Comparison of ENCODE assay signal across 17 mouse cellular contexts in the genomic region with DNA sequence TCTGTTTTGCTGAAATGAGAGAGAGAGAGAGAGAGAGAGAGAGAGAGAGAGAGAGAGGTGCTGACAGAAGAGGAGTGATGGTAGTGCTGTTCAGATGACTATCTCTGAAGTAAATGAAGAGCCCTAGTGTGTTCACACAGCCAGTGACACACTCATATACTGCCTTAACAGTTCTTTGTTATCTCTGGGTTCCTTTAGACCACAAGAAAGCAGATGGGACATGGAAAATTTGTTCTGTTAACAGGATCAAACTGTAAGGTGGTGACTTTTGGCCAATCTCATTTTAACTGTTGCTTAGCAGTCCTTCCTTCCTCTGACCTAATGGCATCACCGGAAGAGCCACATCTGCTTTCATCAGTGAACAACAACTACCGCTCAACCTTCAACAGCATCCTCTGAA.
"Had no signal": no experiment of that assay in that cellular context is flagged by ENCODE, and none has a peak within 500 bp of the region (broad histone marks: within the 10 kb centered on the region; RNA-seq: fewer than 3 reads in every experiment).

No protein-coding gene starts in this region.

- H3K9ac ChIP-seq: liver, embryonic 13.5 days; midbrain, embryonic 13.5 days; neural tube, embryonic 13.5 days; stomach, embryonic 15.5 days had no signal

- H3K9me3 ChIP-seq: liver, embryonic 13.5 days; midbrain, embryonic 13.5 days; neural tube, embryonic 13.5 days; stomach, embryonic 15.5 days had no signal

- H3K36me3 ChIP-seq: liver, embryonic 13.5 days; midbrain, embryonic 13.5 days; neural tube, embryonic 13.5 days; stomach, embryonic 15.5 days had no signal

- DNase-seq: kidney, postnatal 10 days; kidney, postnatal 36 days; layer of hippocampus, postnatal 36 days; liver, embryonic 13.5 days; lung, adult 2 months; lung, postnatal 14 days; lung, postnatal 4 days; retina, postnatal 1 day; right cerebral cortex, postnatal 25 days; spleen, adult 18-20 months; thymus, postnatal 36 days had no signal

- H3K4me2 ChIP-seq: liver, embryonic 13.5 days; midbrain, embryonic 13.5 days; neural tube, embryonic 13.5 days; stomach, embryonic 15.5 days had no signal

- H3K4me1 ChIP-seq: liver, embryonic 13.5 days; midbrain, embryonic 13.5 days; neural tube, embryonic 13.5 days; stomach, embryonic 15.5 days had no signal

- ATAC-seq: midbrain, embryonic 13.5 days; midbrain, embryonic 16.5 days had no signal

- H3K27me3 ChIP-seq: liver, embryonic 13.5 days; midbrain, embryonic 13.5 days; neural tube, embryonic 13.5 days; stomach, embryonic 15.5 days had no signal

- H3K4me3 ChIP-seq: left cerebral cortex, adult 2 months; liver, embryonic 13.5 days; midbrain, embryonic 13.5 days; myocyte; neural tube, embryonic 13.5 days; stomach, embryonic 15.5 days had no signal

- H3K27ac ChIP-seq: left cerebral cortex, adult 2 months; liver, embryonic 13.5 days; midbrain, embryonic 13.5 days; neural tube, embryonic 13.5 days; stomach, embryonic 15.5 days had no signal
